Mouse (Mus musculus) common myeloid progenitor, adult 5-6 weeks (primary cell): ENCODE measurements at regions not wholly inside any gene's neighbourhood (a gene's known extent, or its start where the extent isn't known, plus 50 kb on each side); places are given as distances from the start of the nearest gene placed in this dataset.

Experiments used
- ATAC-seq: replicated peaks from 2 replicates; pipeline ENCODE4 v1.8.0; 2016; ENCODE audit warnings: low read depth, mild to moderate bottlenecking, moderate TSS enrichment, inconsistent platforms; ENCODE audit not compliant: poor library complexity, severe bottlenecking

GRCm38 (mm10) chr9:117967080-117967479 is 73.2 kb upstream of the Azi2 start:
- ATAC-seq = no peak

- peak; percentile 86 for ATAC-seq
Observed at GRCm38 (mm10) chr9:117966326-117966989, 73.8 kb upstream of the Azi2 start.

- no peak for ATAC-seq
Observed at GRCm38 (mm10) chr9:117962088-117963030, 77.9 kb upstream of the Azi2 start.

- ATAC-seq = 0 out of 2 replicates have a peak, but pooled peaks have one; percentile 29
Observed at GRCm38 (mm10) chr9:117959845-117960244, 80.5 kb upstream of the Azi2 start.

- ATAC-seq = no peak
Observed at GRCm38 (mm10) chr9:117957195-117957594, 83.1 kb upstream of the Azi2 start.

GRCm38 (mm10) chr9:117956691-117957090 is 83.6 kb upstream of the Azi2 start:
- no peak for ATAC-seq

- peak; percentile 76 for ATAC-seq
Observed at GRCm38 (mm10) chr9:117927466-117927847, 112.8 kb upstream of the Azi2 start.

GRCm38 (mm10) chr9:117926700-117927465 is 113.4 kb upstream of the Azi2 start:
- ATAC-seq = peak; percentile 73

GRCm38 (mm10) chr9:117922992-117923391 is 117.3 kb upstream of the Azi2 start:
- peak; percentile 56 for ATAC-seq

- ATAC-seq = no peak
Observed at GRCm38 (mm10) chr9:117907895-117908424, 132.3 kb upstream of the Azi2 start.

- no peak for ATAC-seq
Observed at GRCm38 (mm10) chr9:117905045-117905747, 135.1 kb upstream of the Azi2 start.

GRCm38 (mm10) chr9:117904621-117905020 is 135.7 kb upstream of the Azi2 start:
- ATAC-seq = no peak

- ATAC-seq = peak; percentile 87
Observed at GRCm38 (mm10) chr9:117903025-117903424, 137.3 kb upstream of the Azi2 start.

- peak; percentile 75 for ATAC-seq
Observed at GRCm38 (mm10) chr9:117902239-117902939, 137.9 kb upstream of the Azi2 start.

GRCm38 (mm10) chr9:117900631-117901030 is 139.7 kb upstream of the Azi2 start:
- ATAC-seq = no peak

- ATAC-seq = peak; percentile 60
Observed at GRCm38 (mm10) chr9:117896517-117896916, 143.8 kb upstream of the Azi2 start.

GRCm38 (mm10) chr9:117892601-117893000 is 147.7 kb upstream of the Azi2 start:
- ATAC-seq = peak; percentile 97

GRCm38 (mm10) chr9:117873172-117873571 is 167.1 kb upstream of the Azi2 start:
- no peak for ATAC-seq
